Mouse (Mus musculus) skeletal muscle tissue, adult 2 months (tissue): Measurements from ENCODE around the gene Map7.
A peak's percentile ranks its signal among the peaks of the same experiment; 100 is the strongest.

Source experiments
- DNase-seq: peaks from one replicate; pipeline ENCODE4 v3.0.0-alpha.2; 2012; ENCODE audit warnings: low read depth, low spot score

The Map7 gene

GRCm38 (mm10) chr10:20285994-20286836, 137.9 kb downstream of the Map7 start:
- peak; percentile 47 for DNase-seq

- DNase-seq = no peak
These were observed 139.1 kb downstream of the Map7 start for GRCm38 (mm10) chr10:20287369-20287768.

- DNase-seq = peak; percentile 62
These were observed 142.2 kb downstream of the Map7 start for GRCm38 (mm10) chr10:20290467-20290883.

- DNase-seq = no peak
These were observed 147.7 kb downstream of the Map7 start for GRCm38 (mm10) chr10:20295961-20296360.

GRCm38 (mm10) chr10:20298152-20298920, 150.1 kb downstream of the Map7 start:
- no peak for DNase-seq

- no peak for DNase-seq
These were observed 150.8 kb downstream of the Map7 start for GRCm38 (mm10) chr10:20299114-20299513.

GRCm38 (mm10) chr10:20310969-20311769, 162.9 kb downstream of the Map7 start:
- no peak for DNase-seq

- peak; percentile 99 for DNase-seq
These were observed 163.9 kb downstream of the Map7 start, which contains the start of gene Bclaf1 for GRCm38 (mm10) chr10:20311918-20312735. Bclaf1 (plus strand) TSS chr10:20312469.

GRCm38 (mm10) chr10:20312736-20313301, 164.5 kb downstream of the Map7 start:
- DNase-seq = peak; percentile 81

- no peak for DNase-seq
These were observed 165.2 kb downstream of the Map7 start for GRCm38 (mm10) chr10:20313447-20313846.

- no peak for DNase-seq
These were observed 165.7 kb downstream of the Map7 start for GRCm38 (mm10) chr10:20313941-20314340.

GRCm38 (mm10) chr10:20314797-20315196, 166.5 kb downstream of the Map7 start:
- DNase-seq = no peak

- no peak for DNase-seq
These were observed 169.2 kb downstream of the Map7 start for GRCm38 (mm10) chr10:20317466-20317865.

GRCm38 (mm10) chr10:20326226-20326625, 178.0 kb downstream of the Map7 start:
- DNase-seq = no peak
